Mouse (Mus musculus) embryonic fibroblast, embryonic 13.5 days (primary cell): ENCODE measurements around the gene Lkaaear1.

ENCODE experiments used
- CTCF ChIP-seq: IDR thresholded peaks from 2 replicates; pipeline ENCODE4 v1.5.1; 2011; ENCODE audit warnings: mild to moderate bottlenecking, control low read depth, low read length, moderate library complexity, borderline replicate concordance; ENCODE audit not compliant: insufficient read depth
- POLR2A ChIP-seq: IDR thresholded peaks from 2 replicates; pipeline ENCODE4 v1.6.1; 2011; ENCODE audit warnings: low read depth, mild to moderate bottlenecking, control low read depth, low read length, moderate library complexity

- no peak for TF ChIP-seq CTCF
- TF ChIP-seq POLR2A: no peak
These were observed 16.7 kb upstream of the Lkaaear1 start, which contains the start of gene Oprl1 for GRCm38 (mm10) chr2:181714903-181715326.
